Mouse (Mus musculus) MEL-GATA-1-ER (cell line): ENCODE data around the gene Trim15.
"Not testable (repeated sequence)": the region's sequence is repeated elsewhere in the genome, so short reads cannot be mapped to it uniquely, and the experiment has no call there.

Experiments
- DNase-seq: peaks from one replicate; pipeline ENCODE4 v3.0.0-alpha.2; 2012; ENCODE audit warnings: low read depth; ENCODE audit errors: extremely low read depth

Gene Trim15

GRCm38 (mm10) chr17:36866719-36867527 lies at the start of gene Trim15:
Gene Trim15, minus strand, starts transcription at chr17:36867210.
- no peak for DNase-seq

GRCm38 (mm10) chr17:36915076-36915475 lies 48.1 kb upstream of the Trim15 start:
- DNase-seq, result no peak

- peak; percentile 51 for DNase-seq
These were observed 47.1 kb upstream of the Trim15 start for GRCm38 (mm10) chr17:36914108-36914507.

- no peak for DNase-seq
These were observed 45.0 kb upstream of the Trim15 start for GRCm38 (mm10) chr17:36912031-36912430.

GRCm38 (mm10) chr17:36909802-36910201 lies 42.8 kb upstream of the Trim15 start:
- no peak for DNase-seq

- no peak for DNase-seq
These were observed 41.2 kb upstream of the Trim15 start for GRCm38 (mm10) chr17:36908235-36908634.

GRCm38 (mm10) chr17:36903651-36904050 lies 36.6 kb upstream of the Trim15 start:
- DNase-seq, result no peak

GRCm38 (mm10) chr17:36900691-36901090 lies 33.7 kb upstream of the Trim15 start:
- no peak for DNase-seq

GRCm38 (mm10) chr17:36900001-36900400 lies 33.0 kb upstream of the Trim15 start:
- DNase-seq, result no peak

- no peak for DNase-seq
These were observed 32.4 kb upstream of the Trim15 start for GRCm38 (mm10) chr17:36899376-36899775.

- DNase-seq, result no peak
These were observed 30.7 kb upstream of the Trim15 start, which contains the start of gene Trim31 for GRCm38 (mm10) chr17:36897552-36898205. Gene Trim31, plus strand, starts transcription at chr17:36898118.

GRCm38 (mm10) chr17:36897065-36897464 lies 30.1 kb upstream of the Trim15 start:
- DNase-seq, result no peak

GRCm38 (mm10) chr17:36896583-36896982 lies 29.6 kb upstream of the Trim15 start:
- DNase-seq, result peak; percentile 13

- peak; percentile 29 for DNase-seq
These were observed 26.4 kb upstream of the Trim15 start for GRCm38 (mm10) chr17:36893387-36893786.

GRCm38 (mm10) chr17:36892362-36892761 lies 25.4 kb upstream of the Trim15 start:
- DNase-seq, result peak; percentile 47

- not testable (repeated sequence) for DNase-seq
These were observed 24.5 kb upstream of the Trim15 start for GRCm38 (mm10) chr17:36891496-36891895.

GRCm38 (mm10) chr17:36890073-36890903 lies 23.3 kb upstream of the Trim15 start, which contains the start of gene Trim40:
Gene Trim40, minus strand, starts transcription at chr17:36890123.
- DNase-seq, result no peak

- no peak for DNase-seq
These were observed 18.3 kb upstream of the Trim15 start for GRCm38 (mm10) chr17:36885132-36885790.

- no peak for DNase-seq
These were observed 16.3 kb upstream of the Trim15 start for GRCm38 (mm10) chr17:36883350-36883749.

GRCm38 (mm10) chr17:36874636-36875035 lies 7.6 kb upstream of the Trim15 start:
- DNase-seq, result no peak
